Mouse (Mus musculus): Measurements from ENCODE around the gene Cdhr4. TPM values are rescaled to one million over a fixed set of nuclear protein-coding genes. Genes with fewer than 3 reads are reported as not detected.
A peak's percentile ranks its signal among the peaks of the same experiment; 100 is the strongest.

Gene Cdhr4
- polyA plus RNA-seq, 2 experiments = 0.38 to 2.7 TPM

GRCm38 (mm10) chr9:107950460-107951355 lies 41.6 kb upstream of the Cdhr4 start:
- ATAC-seq (ENCODE audit: insufficient read depth) = peak; percentile 88

GRCm38 (mm10) chr9:107955613-107956289 lies 36.5 kb upstream of the Cdhr4 start:
- Histone ChIP-seq H3K9me3 (ENCODE audit: control insufficient read depth, low read length) (no peaks in the 10 kb centered on the region), H3K4me2 (ENCODE audit: low read depth) (no peak overlapping the region), H3K9ac (replicated peaks) (no peak overlapping the region), H3K4me3 (ENCODE audit: insufficient read depth in 1 of 2, low read depth in 2 of 2, low read length in 2 of 2) (no peak overlapping the region), H3K27ac (no peak overlapping the region), H3K27me3 (ENCODE audit: control insufficient read depth, insufficient read depth, low read length) (no peaks in the 10 kb centered on the region), H3K36me3 (replicated peaks; ENCODE audit: control insufficient read depth, insufficient read depth, low read depth) (peaks cover 28% of the 10 kb centered on the region), H3K4me1 (replicated peaks; ENCODE audit: control insufficient read depth in 2 of 2, insufficient read depth in 2 of 2, low read length in 1 of 2) (peaks cover 3 to 8% of the 10 kb centered on the region in 2 experiments; a peak in 3 of 4 replicates)
- no peak for TF ChIP-seq CTCF (IDR thresholded peaks at IDR 0.05; ENCODE audit: low read depth)
- no peak for TF ChIP-seq EP300 (IDR thresholded peaks at IDR 0.05; ENCODE audit: low read depth)
- ATAC-seq (ENCODE audit: insufficient read depth) = no peak
- DNase-seq (ENCODE audit: low read depth in 3 of 3, low spot score in 3 of 3) = no peak
- WGBS (ENCODE audit: insufficient replicate concordance) = 78% methylated on average over 6 of the region's 6 CpGs

More at GRCm38 (mm10) chr9:107950460-107951355, 41.6 kb upstream of the Cdhr4 start:
- Histone ChIP-seq H3K27me3 (ENCODE audit: control insufficient read depth, insufficient read depth, low read length) (no peaks in the 10 kb centered on the region), H3K9me3 (ENCODE audit: control insufficient read depth, low read length) (no peaks in the 10 kb centered on the region), H3K4me3 (ENCODE audit: insufficient read depth in 1 of 2, low read depth in 2 of 2, low read length in 2 of 2) (peak overlapping the region; percentile 90 to 93), H3K36me3 (replicated peaks; ENCODE audit: control insufficient read depth, insufficient read depth, low read depth) (no peaks in the 10 kb centered on the region), H3K4me1 (replicated peaks; ENCODE audit: control insufficient read depth in 2 of 2, insufficient read depth in 2 of 2, low read length in 1 of 2) (peaks cover 7 to 17% of the 10 kb centered on the region in 2 experiments; a peak in 3 of 4 replicates), H3K27ac (peak overlapping the region; percentile 56), H3K9ac (replicated peaks) (peak overlapping the region; percentile 82), H3K4me2 (ENCODE audit: low read depth) (peak overlapping the region; percentile 80)
- TF ChIP-seq EP300 (IDR thresholded peaks at IDR 0.05; ENCODE audit: low read depth) (no peak), CTCF (IDR thresholded peaks at IDR 0.05; ENCODE audit: low read depth) (no peak)
- DNase-seq (ENCODE audit: low read depth in 3 of 3, low spot score in 3 of 3) = peak; percentile 85 to 87 (median 86)
- 14% methylated on average over 45 of the region's 45 CpGs for WGBS (ENCODE audit: insufficient replicate concordance)

GRCm38 (mm10) chr9:107957141-107957540 lies 35.2 kb upstream of the Cdhr4 start:
- Histone ChIP-seq H3K27me3 (ENCODE audit: control insufficient read depth, insufficient read depth, low read length) (no peaks in the 10 kb centered on the region), H3K36me3 (replicated peaks; ENCODE audit: control insufficient read depth, insufficient read depth, low read depth) (peaks cover 42% of the 10 kb centered on the region)

GRCm38 (mm10) chr9:107959896-107960295 lies 32.4 kb upstream of the Cdhr4 start:
- Histone ChIP-seq H3K27me3 (ENCODE audit: control insufficient read depth, insufficient read depth, low read length) (no peaks in the 10 kb centered on the region), H3K9me3 (ENCODE audit: control insufficient read depth, low read length) (no peaks in the 10 kb centered on the region), H3K4me3 (ENCODE audit: insufficient read depth in 1 of 2, low read depth in 2 of 2, low read length in 2 of 2) (no peak overlapping the region), H3K4me2 (ENCODE audit: low read depth) (no peak overlapping the region), H3K4me1 (replicated peaks; ENCODE audit: control insufficient read depth in 2 of 2, insufficient read depth in 2 of 2, low read length in 1 of 2) (peaks cover 0 to 4% of the 10 kb centered on the region in 2 experiments; a peak in 1 of 4 replicates), H3K9ac (replicated peaks) (no peak overlapping the region), H3K36me3 (replicated peaks; ENCODE audit: control insufficient read depth, insufficient read depth, low read depth) (peaks cover 46% of the 10 kb centered on the region), H3K27ac (no peak overlapping the region)
- no peak for DNase-seq (ENCODE audit: low read depth in 3 of 3, low spot score in 3 of 3)
- TF ChIP-seq CTCF (IDR thresholded peaks at IDR 0.05; ENCODE audit: low read depth) = no peak
- no peak for TF ChIP-seq EP300 (IDR thresholded peaks at IDR 0.05; ENCODE audit: low read depth)
- ATAC-seq (ENCODE audit: insufficient read depth) = no peak
- WGBS (ENCODE audit: insufficient replicate concordance) = 80% methylated on average over 6 of the region's 6 CpGs

More at GRCm38 (mm10) chr9:107957141-107957540, 35.2 kb upstream of the Cdhr4 start:
- Histone ChIP-seq H3K9ac (replicated peaks) (no peak overlapping the region), H3K9me3 (ENCODE audit: control insufficient read depth, low read length) (no peaks in the 10 kb centered on the region), H3K4me2 (ENCODE audit: low read depth) (no peak overlapping the region), H3K4me1 (replicated peaks; ENCODE audit: control insufficient read depth in 2 of 2, insufficient read depth in 2 of 2, low read length in 1 of 2) (peaks cover 0 to 3% of the 10 kb centered on the region in 2 experiments; a peak in 2 of 4 replicates), H3K27ac (no peak overlapping the region), H3K4me3 (ENCODE audit: insufficient read depth in 1 of 2, low read depth in 2 of 2, low read length in 2 of 2) (no peak overlapping the region)
- WGBS (ENCODE audit: insufficient replicate concordance) = 61% methylated on average over 6 of the region's 6 CpGs
- DNase-seq (ENCODE audit: low read depth in 3 of 3, low spot score in 3 of 3) (no peak), ATAC-seq (ENCODE audit: insufficient read depth) (no peak)
- TF ChIP-seq EP300 (IDR thresholded peaks at IDR 0.05; ENCODE audit: low read depth) (no peak), CTCF (IDR thresholded peaks at IDR 0.05; ENCODE audit: low read depth) (no peak)

- TF ChIP-seq CTCF (IDR thresholded peaks at IDR 0.05; ENCODE audit: low read depth) (peak; percentile 51), EP300 (IDR thresholded peaks at IDR 0.05; ENCODE audit: low read depth) (no peak)
- Histone ChIP-seq H3K9ac (replicated peaks) (no peak overlapping the region), H3K4me2 (ENCODE audit: low read depth) (no peak overlapping the region), H3K36me3 (replicated peaks; ENCODE audit: control insufficient read depth, insufficient read depth, low read depth) (peaks cover 46% of the 10 kb centered on the region), H3K9me3 (ENCODE audit: control insufficient read depth, low read length) (no peaks in the 10 kb centered on the region), H3K4me3 (ENCODE audit: insufficient read depth in 1 of 2, low read depth in 2 of 2, low read length in 2 of 2) (no peak overlapping the region), H3K27ac (no peak overlapping the region), H3K4me1 (replicated peaks; ENCODE audit: control insufficient read depth in 2 of 2, insufficient read depth in 2 of 2, low read length in 1 of 2) (peaks cover 0 to 4% of the 10 kb centered on the region in 2 experiments; a peak in 1 of 4 replicates), H3K27me3 (ENCODE audit: control insufficient read depth, insufficient read depth, low read length) (no peaks in the 10 kb centered on the region)
- 61% methylated on average over 4 of the region's 4 CpGs for WGBS (ENCODE audit: insufficient replicate concordance)
- DNase-seq (ENCODE audit: low read depth in 3 of 3, low spot score in 3 of 3) (no peak), ATAC-seq (ENCODE audit: insufficient read depth) (no peak)
These were observed 31.4 kb upstream of the Cdhr4 start for GRCm38 (mm10) chr9:107960928-107961327.

Data from liver, embryonic 14.5 days (tissue).